Mouse (Mus musculus) right cerebral cortex, adult 18-20 months (tissue): ENCODE data around the gene Fstl3.
A peak's percentile ranks its signal among the peaks of the same experiment; 100 is the strongest.

Experiments
- DNase-seq: peaks from one replicate; pipeline ENCODE4 v3.0.0; 2022; ENCODE audit warnings: mixed read lengths

The Fstl3 gene

DNA sequence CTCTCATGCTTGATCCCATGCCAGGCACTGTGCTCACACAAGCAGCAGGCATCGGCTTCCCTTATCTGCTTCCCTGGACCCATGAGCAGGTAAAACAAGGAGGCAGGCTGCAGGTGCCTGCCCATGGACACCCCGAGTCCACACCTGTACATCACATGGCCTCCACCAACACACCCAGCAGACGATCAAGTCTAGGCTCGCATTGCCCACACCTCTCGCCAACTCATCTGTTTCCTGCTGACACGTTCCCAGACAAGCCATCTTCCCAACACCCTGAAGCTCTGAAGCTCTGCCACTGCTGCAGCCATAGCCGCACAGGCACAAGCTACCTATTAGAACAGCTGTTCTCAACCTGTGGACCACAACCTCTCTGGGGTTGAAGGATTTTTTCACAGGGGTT, 12.8 kb upstream of the Fstl3 start:
- DNase-seq, result no peak

DNA sequence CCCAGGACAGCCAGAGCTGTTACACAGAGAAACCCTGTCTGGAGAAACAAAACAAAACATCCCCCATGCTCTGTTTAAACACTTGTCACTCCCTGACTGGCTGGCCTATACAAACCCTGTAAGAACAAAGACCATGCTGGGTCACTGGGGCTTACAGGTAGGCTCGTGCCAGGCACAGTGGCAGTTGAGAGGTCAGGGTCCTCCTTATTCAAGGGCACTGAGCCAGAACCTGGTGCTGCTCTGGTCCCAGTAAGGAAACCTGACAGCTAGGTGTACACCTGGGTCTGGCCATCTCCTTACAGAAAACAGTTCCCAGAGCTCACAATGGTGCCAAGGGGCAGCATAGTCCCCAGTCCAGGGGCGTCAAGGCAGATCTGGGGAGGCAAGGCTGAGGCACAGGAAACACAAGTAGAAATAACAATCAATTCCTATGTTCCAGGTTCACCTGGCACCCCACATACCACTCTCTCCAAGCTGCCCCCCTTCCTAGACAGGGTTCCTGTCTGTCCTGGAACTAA, 11.8 kb upstream of the Fstl3 start:
- DNase-seq, result no peak

- DNase-seq, result no peak
These were observed 11.0 kb upstream of the Fstl3 start for GRCm38 (mm10) chr10:79766001-79766507.

- peak; percentile 98 for DNase-seq
These were observed 10.4 kb upstream of the Fstl3 start, which contains the start of gene Rnf126 for GRCm38 (mm10) chr10:79766508-79767325. Gene Rnf126, minus strand, starts transcription at chr10:79766952.

DNA sequence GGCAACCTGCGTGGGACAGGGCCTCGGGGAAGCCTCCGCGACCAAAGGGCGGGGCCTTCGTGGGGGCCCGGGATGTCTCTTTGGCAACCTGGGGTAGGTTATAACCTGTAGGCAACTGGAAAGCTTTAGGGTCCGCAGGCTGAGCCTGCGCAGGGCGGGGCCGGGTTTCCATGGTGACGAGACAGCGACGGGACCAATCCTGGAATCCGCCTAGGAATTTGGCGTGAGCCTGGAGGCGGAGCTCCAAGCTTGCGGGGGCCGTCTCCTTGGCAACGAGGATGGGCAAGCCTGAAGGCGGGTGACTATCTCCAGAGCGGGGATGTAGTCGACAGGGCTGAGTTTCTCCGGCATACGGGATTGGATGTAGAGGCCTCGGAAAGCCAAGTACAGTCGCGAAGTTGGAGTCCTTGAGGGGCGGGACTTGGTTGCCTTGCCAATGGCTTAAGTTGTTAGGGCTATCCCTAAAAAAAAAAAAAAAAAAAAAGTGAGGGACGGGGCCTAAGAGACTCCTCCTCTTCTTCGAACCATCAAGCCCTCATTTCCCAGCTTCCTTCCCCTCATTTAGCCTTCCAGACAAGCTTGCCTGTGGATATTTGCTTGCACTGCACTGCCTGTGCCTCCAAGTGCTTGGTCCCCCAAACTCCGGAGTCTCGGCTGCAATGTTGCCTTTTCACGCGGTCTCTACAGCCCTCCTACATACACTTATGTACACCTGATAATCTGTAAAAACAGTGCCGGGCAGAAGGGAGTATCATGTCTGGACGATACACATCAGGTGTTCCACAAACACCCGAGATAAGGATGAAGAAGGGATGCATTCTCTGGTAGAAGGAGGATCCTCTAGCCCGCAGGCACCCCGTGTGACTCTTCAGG, 9.5 kb upstream of the Fstl3 start:
- DNase-seq, result peak; percentile 98

GRCm38 (mm10) chr10:79768400-79768799, 8.7 kb upstream of the Fstl3 start:
- DNase-seq, result peak; percentile 71

DNA sequence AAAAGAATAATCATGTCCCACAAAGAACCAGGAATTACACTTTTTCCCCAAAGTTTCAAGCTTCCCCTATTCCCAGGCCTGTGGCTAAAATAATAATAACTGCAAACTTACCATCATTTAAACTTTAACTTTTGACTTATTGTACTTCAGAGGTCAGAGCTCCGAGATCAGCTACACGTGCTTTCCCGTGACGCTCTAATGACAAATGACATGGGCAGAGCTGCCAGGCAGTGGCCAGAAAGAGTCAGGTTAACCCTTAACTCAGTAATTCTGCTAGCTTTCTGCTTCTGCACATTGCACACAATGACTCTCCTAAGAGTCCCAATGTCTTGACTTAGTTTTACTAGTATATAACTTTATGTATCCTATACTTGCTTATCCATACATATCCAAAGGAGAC, 7.7 kb upstream of the Fstl3 start:
- DNase-seq, result no peak

- no peak for DNase-seq
These were observed 4.8 kb upstream of the Fstl3 start for GRCm38 (mm10) chr10:79772320-79772719.

DNA sequence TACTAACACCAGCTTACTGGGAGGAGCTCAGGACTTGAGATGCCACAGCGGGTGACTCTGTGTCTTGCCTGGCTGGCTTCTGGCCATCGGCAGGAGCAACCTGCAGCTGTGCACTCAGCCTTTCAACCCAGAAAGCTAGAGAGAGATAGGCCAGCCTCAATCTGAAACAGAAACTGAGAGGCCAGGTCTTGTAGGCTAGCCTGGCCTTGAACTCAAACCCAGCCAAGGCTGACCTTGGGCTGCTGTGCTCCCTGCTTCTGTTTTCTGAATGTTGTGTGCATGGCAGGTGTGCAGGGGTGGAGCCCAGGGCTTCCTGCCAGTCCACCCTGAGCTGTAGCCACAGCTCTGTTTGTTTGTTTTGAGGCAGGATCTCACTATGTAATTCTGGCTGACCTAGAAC, 3.9 kb upstream of the Fstl3 start:
- DNase-seq, result no peak

GRCm38 (mm10) chr10:79774486-79775279, 2.4 kb upstream of the Fstl3 start:
- no peak for DNase-seq

GRCm38 (mm10) chr10:79778006-79778405, 934 bp downstream of the Fstl3 start:
- no peak for DNase-seq

- no peak for DNase-seq
These were observed 2.1 kb downstream of the Fstl3 start for GRCm38 (mm10) chr10:79779193-79779592.

DNA sequence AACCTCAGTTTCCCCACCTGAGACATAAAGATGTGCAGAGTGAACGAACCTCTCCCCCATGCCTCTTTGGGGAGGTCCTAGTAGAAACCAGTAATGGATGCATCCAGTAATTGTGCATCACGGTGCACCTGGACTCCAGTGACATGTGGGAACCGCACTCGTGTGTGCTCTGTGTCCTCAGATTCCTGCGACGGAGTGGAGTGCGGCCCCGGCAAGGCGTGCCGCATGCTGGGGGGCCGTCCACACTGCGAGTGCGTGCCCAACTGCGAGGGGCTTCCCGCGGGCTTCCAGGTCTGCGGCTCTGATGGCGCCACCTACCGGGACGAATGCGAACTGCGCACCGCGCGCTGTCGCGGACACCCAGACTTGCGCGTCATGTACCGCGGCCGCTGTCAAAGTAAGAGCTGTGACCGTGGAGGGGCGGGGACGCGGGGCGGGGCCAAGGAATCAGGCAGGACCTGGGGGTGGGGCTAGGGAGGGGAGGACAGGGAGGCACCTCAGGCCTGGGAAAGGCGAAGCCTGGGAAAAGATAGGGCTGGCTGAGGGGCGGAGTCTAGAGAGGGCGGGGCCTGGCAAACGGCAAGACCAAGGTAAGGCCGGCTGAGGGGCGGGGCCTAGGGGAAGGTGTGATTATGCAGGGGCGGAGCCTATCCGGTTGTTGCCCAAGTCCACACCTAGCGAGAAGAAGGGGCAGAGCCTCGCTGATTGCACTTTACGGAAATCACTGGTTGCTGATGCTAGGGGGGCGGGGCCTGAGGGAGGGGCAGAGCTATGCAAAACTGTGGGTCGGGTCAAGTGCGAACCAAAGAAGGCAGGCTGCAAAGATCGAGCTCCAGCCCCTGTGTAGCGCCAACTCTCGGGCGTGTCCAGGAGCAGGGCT, 3.0 kb downstream of the Fstl3 start:
- peak; percentile 98 for DNase-seq

GRCm38 (mm10) chr10:79780664-79781015, 3.6 kb downstream of the Fstl3 start:
- no peak for DNase-seq

- no peak for DNase-seq
These were observed 4.1 kb downstream of the Fstl3 start for GRCm38 (mm10) chr10:79781139-79781538.

- no peak for DNase-seq
These were observed 4.9 kb downstream of the Fstl3 start for GRCm38 (mm10) chr10:79781956-79782355.

- DNase-seq, result no peak
These were observed 6.0 kb downstream of the Fstl3 start for GRCm38 (mm10) chr10:79783050-79783449.

GRCm38 (mm10) chr10:79783920-79784800, 7.1 kb downstream of the Fstl3 start:
- no peak for DNase-seq

GRCm38 (mm10) chr10:79788386-79789158, 11.5 kb downstream of the Fstl3 start:
- DNase-seq, result peak; percentile 71

DNA sequence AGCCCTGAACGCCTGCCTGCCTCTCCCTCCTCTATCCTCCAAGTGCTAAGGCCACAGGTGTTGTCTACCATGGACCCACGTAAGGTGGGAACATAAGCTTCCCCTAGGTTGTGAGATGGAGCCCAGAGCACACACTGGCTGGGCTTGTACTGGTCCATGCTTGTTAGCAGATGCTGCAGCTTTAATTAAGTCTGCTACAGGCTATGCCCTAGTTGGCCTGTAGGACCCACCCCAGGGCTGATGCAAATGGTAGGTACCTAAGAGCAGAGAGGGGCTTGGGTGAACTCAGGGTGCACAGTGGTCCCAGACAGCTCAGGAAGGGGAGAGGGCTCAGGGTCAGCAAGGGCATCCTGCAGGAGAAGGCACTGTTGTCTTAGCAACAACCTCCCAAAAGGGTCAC, 12.5 kb downstream of the Fstl3 start:
- DNase-seq, result no peak
